Mouse (Mus musculus): Measurements from ENCODE around the gene Atp8a1. TPM values are rescaled to one million over a fixed set of nuclear protein-coding genes. Genes with fewer than 3 reads are reported as not detected.

Atp8a1 gene
- total RNA-seq, 2 experiments from 2014 or later, result 171 to 190 TPM

GRCm38 (mm10) chr5:67753057-67753456 is 94.2 kb downstream of the Atp8a1 start:
- no peak overlapping the region for H3K4me3 ChIP-seq
- no peak overlapping the region; the same call in 1 of the 2 replicates for H3K27ac ChIP-seq
- intact Hi-C loops (cut with DNase I), result loop anchor here (2.0 to 5.0 kb wide), 2 partner anchors 94 to 1769 kb away; partner anchors contain the start of gene Atp8a1
- no peak for DNase-seq (ENCODE audit: extremely low spot score in 1 of 2, low spot score in 2 of 2)
- TF ChIP-seq CTCF (IDR thresholded peaks at IDR 0.05), result no peak

GRCm38 (mm10) chr5:67752629-67753028 is 94.6 kb downstream of the Atp8a1 start:
- DNase-seq (ENCODE audit: extremely low spot score in 1 of 2, low spot score in 2 of 2), result no peak
- TF ChIP-seq CTCF (IDR thresholded peaks at IDR 0.05), result no peak

GRCm38 (mm10) chr5:67752007-67752406 is 95.2 kb downstream of the Atp8a1 start:
- peak overlapping the region; percentile 50; the same call in 1 of the 2 replicates for H3K27ac ChIP-seq
- H3K4me3 ChIP-seq, result no peak overlapping the region
- TF ChIP-seq CTCF (IDR thresholded peaks at IDR 0.05), result peak; percentile 83
- peak; percentile 49 to 64 for DNase-seq (ENCODE audit: extremely low spot score in 1 of 2, low spot score in 2 of 2)
- intact Hi-C loops (cut with DNase I), result loop anchor here (1.0 to 5.0 kb wide), 4 partner anchors 95 to 1770 kb away; partner anchors contain the start of gene Atp8a1

More at GRCm38 (mm10) chr5:67752629-67753028, 94.6 kb downstream of the Atp8a1 start:
- intact Hi-C loops (cut with DNase I), result loop anchor here (1.0 to 5.0 kb wide), 4 partner anchors 94 to 1770 kb away; partner anchors contain the start of gene Atp8a1
- Histone ChIP-seq H3K27ac (peak overlapping the region; percentile 50; the same call in 1 of the 2 replicates), H3K4me3 (no peak overlapping the region)

- intact Hi-C loops (cut with DNase I), result no loop called here
- no peak overlapping the region for H3K4me3 ChIP-seq
- TF ChIP-seq CTCF (IDR thresholded peaks at IDR 0.05), result no peak
These were observed 108.0 kb downstream of the Atp8a1 start for GRCm38 (mm10) chr5:67739261-67739660.

GRCm38 (mm10) chr5:67738133-67738532 is 109.1 kb downstream of the Atp8a1 start:
- no peak overlapping the region for H3K4me3 ChIP-seq
- no peak for DNase-seq (ENCODE audit: extremely low spot score in 1 of 2, low spot score in 2 of 2)
- no peak; the same call in none of the 2 replicates for TF ChIP-seq CTCF (IDR thresholded peaks at IDR 0.05)
- H3K27ac ChIP-seq, result no peak overlapping the region
- intact Hi-C loops (cut with DNase I), result no loop called here

More at GRCm38 (mm10) chr5:67739261-67739660, 108.0 kb downstream of the Atp8a1 start:
- no peak overlapping the region for H3K27ac ChIP-seq
- DNase-seq (ENCODE audit: extremely low spot score in 1 of 2, low spot score in 2 of 2), result no peak

- Histone ChIP-seq H3K4me3 (no peak overlapping the region), H3K27ac (no peak overlapping the region)
- intact Hi-C loops (cut with DNase I), result no loop called here
- no peak for DNase-seq (ENCODE audit: extremely low spot score in 1 of 2, low spot score in 2 of 2)
- no peak for TF ChIP-seq CTCF (IDR thresholded peaks at IDR 0.05)
These were observed 111.5 kb downstream of the Atp8a1 start for GRCm38 (mm10) chr5:67735771-67736170.

GRCm38 (mm10) chr5:67733551-67734258 is 113.5 kb downstream of the Atp8a1 start:
- no peak overlapping the region for H3K27ac ChIP-seq
- intact Hi-C loops (cut with DNase I), result no loop called here

GRCm38 (mm10) chr5:67733150-67733549 is 114.1 kb downstream of the Atp8a1 start:
- H3K27ac ChIP-seq, result no peak overlapping the region
- no peak overlapping the region for H3K4me3 ChIP-seq
- DNase-seq (ENCODE audit: extremely low spot score in 1 of 2, low spot score in 2 of 2), result no peak
- intact Hi-C loops (cut with DNase I), result no loop called here
- no peak for TF ChIP-seq CTCF (IDR thresholded peaks at IDR 0.05)

More at GRCm38 (mm10) chr5:67733551-67734258, 113.5 kb downstream of the Atp8a1 start:
- no peak for TF ChIP-seq CTCF (IDR thresholded peaks at IDR 0.05)
- no peak for DNase-seq (ENCODE audit: extremely low spot score in 1 of 2, low spot score in 2 of 2)
- H3K4me3 ChIP-seq, result no peak overlapping the region

GRCm38 (mm10) chr5:67727755-67728154 is 119.5 kb downstream of the Atp8a1 start:
- intact Hi-C loops (cut with DNase I), result loop anchor here (1.0 to 5.0 kb wide), 2 partner anchors 115 to 195 kb away; no protein-coding TSS in a partner anchor
- no peak overlapping the region for H3K27ac ChIP-seq
- TF ChIP-seq CTCF (IDR thresholded peaks at IDR 0.05), result peak; percentile 66
- no peak overlapping the region for H3K4me3 ChIP-seq
- DNase-seq (ENCODE audit: extremely low spot score in 1 of 2, low spot score in 2 of 2), result no peak

GRCm38 (mm10) chr5:67726810-67727209 is 120.4 kb downstream of the Atp8a1 start:
- intact Hi-C loops (cut with DNase I), result loop anchor here (1.0 to 5.0 kb wide), 2 partner anchors 115 to 195 kb away; no protein-coding TSS in a partner anchor
- TF ChIP-seq CTCF (IDR thresholded peaks at IDR 0.05), result no peak
- no peak for DNase-seq (ENCODE audit: extremely low spot score in 1 of 2, low spot score in 2 of 2)
- no peak overlapping the region for H3K4me3 ChIP-seq
- no peak overlapping the region for H3K27ac ChIP-seq

GRCm38 (mm10) chr5:67701641-67702040 is 145.6 kb downstream of the Atp8a1 start:
- intact Hi-C loops (cut with DNase I), result no loop called here
- H3K27ac ChIP-seq, result no peak overlapping the region
- TF ChIP-seq CTCF (IDR thresholded peaks at IDR 0.05), result no peak
- no peak for DNase-seq (ENCODE audit: extremely low spot score in 1 of 2, low spot score in 2 of 2)
- H3K4me3 ChIP-seq, result no peak overlapping the region

- H3K4me3 ChIP-seq, result no peak overlapping the region
- intact Hi-C loops (cut with DNase I), result loop anchor here (5.0 kb wide), 1 partner anchor 57 kb away; no protein-coding TSS in a partner anchor
- peak overlapping the region; percentile 72 for H3K27ac ChIP-seq
- TF ChIP-seq CTCF (IDR thresholded peaks at IDR 0.05), result no peak
- DNase-seq (ENCODE audit: extremely low spot score in 1 of 2, low spot score in 2 of 2), result no peak
These were observed 147.8 kb downstream of the Atp8a1 start for GRCm38 (mm10) chr5:67699418-67699817.

Measured in left cerebral cortex, adult 2 months (tissue).